Mouse (Mus musculus): ENCODE results near the gene Atoh7. TPM values are rescaled to one million over a fixed set of nuclear protein-coding genes. Genes with fewer than 3 reads are reported as not detected.
"Not testable (repeated sequence)": the region's sequence is repeated elsewhere in the genome, so short reads cannot be mapped to it uniquely, and the experiment has no call there.

Atoh7 gene
- polyA plus RNA-seq (2015; fragmentation: Nextera tagmentation; extraction: Ambion mirVana): 2.2 and 2.6 TPM in 2 replicates

- peak within 1 kb of the TSS; percentile 71 for H3K4me3 ChIP-seq
- peak within 1 kb of the TSS; percentile 78 for H3K9ac ChIP-seq
- peaks cover 16% of the 10 kb centered on the region for H3K4me1 ChIP-seq
- no peaks in the 10 kb centered on the region for H3K36me3 ChIP-seq (replicated peaks)
- WGBS: 5% methylated on average over 16 of the region's 16 CpGs
- 0 out of 2 replicates have a peak, but pooled peaks cover 9% of the 10 kb centered on the region for H3K27me3 ChIP-seq (replicated peaks)
- peak; percentile 44 for ATAC-seq (replicated peaks)
- no peaks in the 10 kb centered on the region for H3K9me3 ChIP-seq
- peak within 1 kb of the TSS; percentile 91 for H3K4me2 ChIP-seq
- H3K27ac ChIP-seq: peak within 1 kb of the TSS; percentile 69
Measured at GRCm38 (mm10) chr10:63099521-63099920, at the start of gene Atoh7. TSS of gene Atoh7 (plus strand) at chr10:63099651.

DNA sequence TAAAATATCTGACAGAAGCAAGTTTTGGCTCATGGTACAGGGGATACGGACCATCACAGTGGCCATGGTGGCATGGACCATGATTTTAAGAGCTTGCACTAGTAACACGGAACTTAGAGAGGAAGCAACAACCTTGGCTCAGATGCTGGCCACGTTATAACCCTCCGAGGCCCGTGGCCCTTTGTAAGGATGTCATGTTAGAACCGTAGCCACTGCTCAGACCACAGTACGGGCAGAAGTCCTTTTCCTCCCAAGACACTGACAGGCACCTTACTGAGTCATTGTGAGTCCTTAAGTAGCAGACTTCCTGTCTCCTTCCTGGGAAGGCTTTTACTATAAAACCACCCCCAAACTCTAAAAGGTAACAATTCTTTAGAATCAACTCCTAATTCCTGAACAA is 48.2 kb upstream of the Atoh7 start:
- no peaks in the 10 kb centered on the region for H3K9me3 ChIP-seq
- H3K27ac ChIP-seq: no peak overlapping the region
- no peak overlapping the region for H3K4me3 ChIP-seq
- 65% methylated on average over 7 of the region's 7 CpGs for WGBS
- H3K36me3 ChIP-seq (replicated peaks): no peaks in the 10 kb centered on the region
- no peak overlapping the region for H3K4me2 ChIP-seq
- no peak for ATAC-seq (replicated peaks)
- H3K27me3 ChIP-seq (replicated peaks): no peaks in the 10 kb centered on the region
- H3K9ac ChIP-seq: no peak overlapping the region
- no peaks in the 10 kb centered on the region for H3K4me1 ChIP-seq

- H3K27ac ChIP-seq: no peak overlapping the region
Measured at GRCm38 (mm10) chr10:63052011-63052410, 47.4 kb upstream of the Atoh7 start.

GRCm38 (mm10) chr10:63053007-63053406 is 46.4 kb upstream of the Atoh7 start:
- H3K27me3 ChIP-seq (replicated peaks): no peaks in the 10 kb centered on the region
- H3K4me1 ChIP-seq: no peaks in the 10 kb centered on the region
- no peak overlapping the region for H3K4me2 ChIP-seq
- no peak for ATAC-seq (replicated peaks)
- 55% methylated on average over 6 of the region's 6 CpGs for WGBS
- H3K9me3 ChIP-seq: no peaks in the 10 kb centered on the region
- no peak overlapping the region for H3K4me3 ChIP-seq
- no peak overlapping the region for H3K27ac ChIP-seq
- no peaks in the 10 kb centered on the region for H3K36me3 ChIP-seq (replicated peaks)
- H3K9ac ChIP-seq: no peak overlapping the region

More at GRCm38 (mm10) chr10:63052011-63052410, 47.4 kb upstream of the Atoh7 start:
- no peak for ATAC-seq (replicated peaks)
- Histone ChIP-seq H3K36me3 (replicated peaks) (no peaks in the 10 kb centered on the region), H3K4me1 (no peaks in the 10 kb centered on the region), H3K9ac (no peak overlapping the region), H3K4me2 (no peak overlapping the region), H3K9me3 (no peaks in the 10 kb centered on the region), H3K27me3 (replicated peaks) (no peaks in the 10 kb centered on the region), H3K4me3 (no peak overlapping the region)
- WGBS: 87% methylated on average over 6 of the region's 6 CpGs

DNA sequence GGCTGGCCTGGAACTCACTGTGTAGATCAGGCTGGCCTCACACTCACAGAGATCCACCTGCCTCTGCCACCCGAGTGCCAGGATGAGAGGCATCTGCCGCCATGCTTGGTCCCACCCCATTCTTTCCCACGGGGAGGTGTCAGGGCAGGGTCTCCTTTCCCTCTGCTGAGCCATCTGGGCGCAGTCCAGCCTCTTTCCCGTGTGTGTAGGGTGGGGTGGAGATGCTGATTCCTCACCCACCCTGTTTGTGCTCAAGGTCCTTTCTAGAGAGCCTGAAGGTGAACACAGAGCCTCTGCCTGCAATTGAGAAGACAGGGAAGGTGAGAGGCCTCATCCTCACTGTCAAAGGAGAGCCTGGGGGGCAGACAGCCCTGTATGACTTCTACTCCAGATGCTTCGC is 45.4 kb upstream of the Atoh7 start:
- H3K27ac ChIP-seq; ATAC-seq (replicated peaks); H3K4me2 ChIP-seq; H3K4me3 ChIP-seq; H3K4me1 ChIP-seq; H3K27me3 ChIP-seq (replicated peaks); H3K9ac ChIP-seq; H3K9me3 ChIP-seq; H3K36me3 ChIP-seq (replicated peaks): not testable (repeated sequence)
- WGBS: 90% methylated on average over 6 of the region's 6 CpGs

DNA sequence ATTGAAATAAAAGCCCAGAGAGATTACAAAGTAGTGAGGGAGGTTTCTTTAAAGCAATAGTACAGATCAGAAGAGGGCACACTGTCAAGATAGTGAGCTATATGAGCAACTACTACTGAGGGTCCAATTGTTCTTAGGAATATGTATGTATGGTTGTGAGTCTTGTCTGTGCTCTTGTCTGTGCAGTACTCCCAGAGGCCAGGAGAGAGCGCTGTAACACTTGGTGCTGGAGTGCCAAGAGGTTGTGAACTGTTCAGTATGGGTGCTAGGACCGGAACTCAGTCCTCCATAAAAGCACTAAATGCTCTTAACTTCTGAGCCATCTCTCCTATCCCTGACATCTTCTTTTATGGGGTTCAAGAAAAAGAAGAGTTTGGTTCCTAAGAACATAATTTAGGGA is 44.9 kb upstream of the Atoh7 start:
- no peaks in the 10 kb centered on the region for H3K9me3 ChIP-seq
- no peaks in the 10 kb centered on the region for H3K27me3 ChIP-seq (replicated peaks)
- H3K4me3 ChIP-seq: no peak overlapping the region
- ATAC-seq (replicated peaks): no peak
- H3K4me1 ChIP-seq: no peaks in the 10 kb centered on the region
- no peak overlapping the region for H3K27ac ChIP-seq
- WGBS: 79% methylated on average over 2 of the region's 2 CpGs
- no peaks in the 10 kb centered on the region for H3K36me3 ChIP-seq (replicated peaks)
- H3K9ac ChIP-seq: no peak overlapping the region
- H3K4me2 ChIP-seq: no peak overlapping the region

GRCm38 (mm10) chr10:63056966-63057750 is 42.3 kb upstream of the Atoh7 start:
- H3K4me2 ChIP-seq: no peak overlapping the region
- H3K27me3 ChIP-seq (replicated peaks): no peaks in the 10 kb centered on the region
- H3K9me3 ChIP-seq: no peaks in the 10 kb centered on the region
- no peak overlapping the region for H3K9ac ChIP-seq
- no peaks in the 10 kb centered on the region for H3K36me3 ChIP-seq (replicated peaks)
- WGBS: 43% methylated on average over 24 of the region's 24 CpGs
- ATAC-seq (replicated peaks): no peak
- no peak overlapping the region for H3K4me3 ChIP-seq
- no peak overlapping the region for H3K27ac ChIP-seq
- H3K4me1 ChIP-seq: no peaks in the 10 kb centered on the region

GRCm38 (mm10) chr10:63059862-63060261 is 39.6 kb upstream of the Atoh7 start, which contains the start of gene Pbld1:
TSS of gene Pbld1 (plus strand) at chr10:63060162.
- no peak within 1 kb of the TSS for H3K4me3 ChIP-seq
- no peaks in the 10 kb centered on the region for H3K36me3 ChIP-seq (replicated peaks)
- H3K4me2 ChIP-seq: no peak within 1 kb of the TSS
- ATAC-seq (replicated peaks): no peak
- 87% methylated on average over 2 of the region's 2 CpGs for WGBS
- no peaks in the 10 kb centered on the region for H3K9me3 ChIP-seq
- no peak within 1 kb of the TSS for H3K9ac ChIP-seq
- H3K4me1 ChIP-seq: no peaks in the 10 kb centered on the region
- H3K27ac ChIP-seq: no peak within 1 kb of the TSS
- H3K27me3 ChIP-seq (replicated peaks): no peaks in the 10 kb centered on the region

DNA sequence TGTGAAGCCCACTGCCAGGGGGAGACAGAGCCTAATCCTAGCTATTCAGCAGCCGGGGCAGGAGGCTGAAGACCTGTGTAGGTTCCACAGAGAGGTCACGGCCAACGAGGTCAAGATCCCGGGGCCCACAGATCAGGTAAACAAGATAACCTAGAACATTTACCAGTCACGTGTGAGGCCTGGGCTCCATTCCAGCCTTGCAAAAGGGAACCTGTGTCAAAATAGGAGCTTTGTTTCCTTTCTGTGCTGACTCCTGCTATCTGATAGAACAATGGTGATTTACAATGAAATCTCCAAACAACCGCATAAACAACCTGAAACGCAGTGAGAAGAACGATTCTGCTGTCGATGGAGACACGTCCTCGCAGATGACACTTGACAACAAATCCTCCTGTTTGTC is 39.0 kb upstream of the Atoh7 start:
- Histone ChIP-seq H3K9ac (no peak overlapping the region), H3K4me1 (no peaks in the 10 kb centered on the region), H3K27me3 (replicated peaks) (no peaks in the 10 kb centered on the region), H3K4me3 (no peak overlapping the region), H3K4me2 (no peak overlapping the region), H3K36me3 (replicated peaks) (no peaks in the 10 kb centered on the region), H3K27ac (no peak overlapping the region), H3K9me3 (no peaks in the 10 kb centered on the region)
- ATAC-seq (replicated peaks): no peak
- 70% methylated on average over 11 of the region's 11 CpGs for WGBS

DNA sequence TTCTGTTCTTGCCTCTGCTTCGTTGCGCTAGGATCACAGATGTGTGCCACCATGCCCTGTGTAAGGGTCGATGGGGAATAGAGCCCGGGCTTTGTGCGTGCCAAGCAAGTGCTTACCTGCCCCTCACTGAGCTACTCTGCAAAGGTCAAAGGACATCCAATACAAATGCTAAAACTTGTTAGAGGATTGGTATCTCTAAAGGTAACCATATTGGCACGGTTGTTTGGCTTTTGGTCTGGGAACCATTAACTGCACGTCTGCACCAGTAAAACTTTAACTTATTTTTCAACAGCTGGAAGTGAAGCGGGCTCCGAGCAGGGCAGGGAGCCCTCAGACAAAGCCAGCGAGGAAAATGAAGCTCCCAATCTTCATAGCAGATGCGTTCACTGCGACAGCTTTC is 38.2 kb upstream of the Atoh7 start:
- Histone ChIP-seq H3K36me3 (replicated peaks) (no peaks in the 10 kb centered on the region), H3K27ac (no peak overlapping the region), H3K27me3 (replicated peaks) (no peaks in the 10 kb centered on the region), H3K4me1 (no peaks in the 10 kb centered on the region), H3K4me2 (no peak overlapping the region), H3K9me3 (no peaks in the 10 kb centered on the region), H3K4me3 (no peak overlapping the region), H3K9ac (no peak overlapping the region)
- 75% methylated on average over 12 of the region's 12 CpGs for WGBS
- ATAC-seq (replicated peaks): no peak

- no peak overlapping the region for H3K4me2 ChIP-seq
- H3K9me3 ChIP-seq: no peaks in the 10 kb centered on the region
- H3K4me3 ChIP-seq: no peak overlapping the region
- H3K36me3 ChIP-seq (replicated peaks): no peaks in the 10 kb centered on the region
- H3K4me1 ChIP-seq: no peaks in the 10 kb centered on the region
- no peak overlapping the region for H3K9ac ChIP-seq
- H3K27ac ChIP-seq: no peak overlapping the region
- H3K27me3 ChIP-seq (replicated peaks): no peaks in the 10 kb centered on the region
- no peak for ATAC-seq (replicated peaks)
- 98% methylated on average over 5 of the region's 5 CpGs for WGBS
Measured at GRCm38 (mm10) chr10:63062696-63063095, 36.8 kb upstream of the Atoh7 start.

- H3K4me1 ChIP-seq: no peaks in the 10 kb centered on the region
Measured at GRCm38 (mm10) chr10:63063365-63063764, 36.1 kb upstream of the Atoh7 start.

GRCm38 (mm10) chr10:63064516-63064915 is 34.9 kb upstream of the Atoh7 start:
- 89% methylated on average over 9 of the region's 9 CpGs for WGBS
- Histone ChIP-seq H3K27me3 (replicated peaks) (no peaks in the 10 kb centered on the region), H3K27ac (no peak overlapping the region), H3K9ac (no peak overlapping the region), H3K4me2 (no peak overlapping the region), H3K4me3 (no peak overlapping the region), H3K36me3 (replicated peaks) (no peaks in the 10 kb centered on the region), H3K9me3 (no peaks in the 10 kb centered on the region), H3K4me1 (no peaks in the 10 kb centered on the region)
- ATAC-seq (replicated peaks): no peak

More at GRCm38 (mm10) chr10:63063365-63063764, 36.1 kb upstream of the Atoh7 start:
- Histone ChIP-seq H3K9me3 (no peaks in the 10 kb centered on the region), H3K9ac (no peak overlapping the region), H3K4me2 (no peak overlapping the region), H3K27ac (no peak overlapping the region), H3K36me3 (replicated peaks) (no peaks in the 10 kb centered on the region), H3K4me3 (no peak overlapping the region), H3K27me3 (replicated peaks) (no peaks in the 10 kb centered on the region)
- no peak for ATAC-seq (replicated peaks)
- WGBS: 64% methylated on average over 7 of the region's 7 CpGs

Measured in midbrain, embryonic 15.5 days (tissue).